ENCODE assay signal across 21 mouse cellular contexts in the genomic region with DNA sequence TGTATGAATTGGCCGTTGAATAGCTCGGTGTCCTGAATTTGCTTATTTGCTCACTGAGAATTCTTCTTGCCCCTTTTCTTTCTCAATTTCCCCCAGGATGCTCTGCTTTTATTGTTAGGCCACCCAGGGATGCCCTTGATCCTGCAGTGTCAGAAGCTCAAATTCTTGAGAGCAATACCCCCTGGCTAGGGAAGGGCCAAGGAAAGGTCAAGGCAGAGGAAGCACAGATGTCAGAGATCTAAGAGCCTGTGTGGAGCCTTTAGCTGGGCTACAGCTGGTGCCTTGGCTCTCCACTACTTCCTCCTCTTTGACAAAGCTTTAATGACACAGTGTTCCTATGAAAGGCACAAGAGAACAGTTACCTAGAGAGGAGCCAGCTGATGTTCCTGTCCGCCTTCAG.
DNase-seq lines count a peak whose midpoint lies in the region; ATAC-seq lines count a peak whose summit lies in the region.
"Had no signal": no experiment of that assay in that cellular context is flagged by ENCODE, and none has a peak within 500 bp of the region (broad histone marks: within the 10 kb centered on the region; RNA-seq: fewer than 3 reads in every experiment).

No protein-coding gene starts in this region.

- no peaks in the 10 kb centered on the region for H3K4me1 ChIP-seq in hindbrain, embryonic 11.5 days (replicated peaks; ENCODE audit: control insufficient read depth, insufficient read depth, low read length)
- H3K4me1 ChIP-seq in heart, embryonic 11.5 days (ENCODE audit: control insufficient read depth, insufficient read depth, low read length) = no peaks in the 10 kb centered on the region
- H3K4me1 ChIP-seq: forebrain, embryonic 15.5 days; heart, embryonic 15.5 days; hindbrain, embryonic 13.5 days; midbrain, embryonic 12.5 days had no signal

- DNase-seq in adrenal gland, postnatal 14 days = peak; percentile 14
- no peak for DNase-seq in adrenal gland, postnatal 4 days (ENCODE audit: low spot score in 2 of 2)
- peak; percentile 64 for DNase-seq in ES-CJ7 (ENCODE audit: low read depth, low spot score)
- DNase-seq in embryo, embryonic 11 days = peak; percentile 37
- peak; percentile 3 to 38 for DNase-seq in kidney, postnatal 25 days
- no peak for DNase-seq in lung, postnatal 36 days
- DNase-seq in hindbrain, embryonic 11.5 days (ENCODE audit: low spot score) = no peak
- DNase-seq: adrenal gland, postnatal 25 days; cerebellum, adult 9-10 months; liver; liver, postnatal 0 days; lung, postnatal 14 days; right cerebral cortex, postnatal 4 days; thymus, postnatal 25 days had no signal

- no peak overlapping the region for H3K4me3 ChIP-seq in hindbrain, embryonic 11.5 days (ENCODE audit: low read depth, low read length)
- H3K4me3 ChIP-seq in heart, embryonic 11.5 days (ENCODE audit: low read depth, low read length) = no peak overlapping the region
- H3K4me3 ChIP-seq: erythroblast, embryonic 14.5 days; forebrain, embryonic 15.5 days; heart, embryonic 15.5 days; hindbrain, embryonic 13.5 days; midbrain, embryonic 12.5 days had no signal

- no peaks in the 10 kb centered on the region for H3K36me3 ChIP-seq in hindbrain, embryonic 11.5 days (ENCODE audit: control insufficient read depth, insufficient read depth, low read length)
- H3K36me3 ChIP-seq in heart, embryonic 11.5 days (ENCODE audit: control insufficient read depth, insufficient read depth, low read length) = no peaks in the 10 kb centered on the region
- H3K36me3 ChIP-seq: forebrain, embryonic 15.5 days; heart, embryonic 15.5 days; hindbrain, embryonic 13.5 days; midbrain, embryonic 12.5 days had no signal

- 64% methylated on average over 3 of the region's 3 CpGs for WGBS in hindbrain, embryonic 11.5 days
- 87% methylated on average over 3 of the region's 3 CpGs for WGBS in heart, embryonic 11.5 days (ENCODE audit: insufficient replicate concordance)

- no peak overlapping the region for H3K9ac ChIP-seq in hindbrain, embryonic 11.5 days (ENCODE audit: low read depth, low read length)
- no peak overlapping the region for H3K9ac ChIP-seq in heart, embryonic 11.5 days (ENCODE audit: low read depth, low read length)
- H3K9ac ChIP-seq: forebrain, embryonic 15.5 days; heart, embryonic 15.5 days; hindbrain, embryonic 13.5 days; liver, postnatal 0 days; midbrain, embryonic 12.5 days had no signal

- H3K27ac ChIP-seq in hindbrain, embryonic 11.5 days (ENCODE audit: low read depth, low read length) = no peak overlapping the region
- no peak overlapping the region for H3K27ac ChIP-seq in heart, embryonic 11.5 days (ENCODE audit: low read depth, low read length)
- H3K27ac ChIP-seq: forebrain, embryonic 15.5 days; heart, embryonic 15.5 days; hindbrain, embryonic 13.5 days; midbrain, embryonic 12.5 days had no signal

- no peak for ATAC-seq in hindbrain, embryonic 11.5 days (ENCODE audit: low FRiP score)
- no peak for ATAC-seq in heart, embryonic 11.5 days (replicated peaks; ENCODE audit: insufficient number of reproducible peaks, low FRiP score, low TSS enrichment)
- ATAC-seq: activated CD4-positive, CD25-positive, alpha-beta regulatory T cell, adult 4 months; forebrain, embryonic 15.5 days; liver, postnatal 0 days had no signal

- peaks cover 6% of the 10 kb centered on the region; the same call in 1 of the 2 replicates for H3K27me3 ChIP-seq in hindbrain, embryonic 11.5 days (ENCODE audit: control insufficient read depth, insufficient read depth, low read length)
- no peaks in the 10 kb centered on the region for H3K27me3 ChIP-seq in heart, embryonic 11.5 days (ENCODE audit: control insufficient read depth, insufficient read depth, low read length)
- H3K27me3 ChIP-seq: forebrain, embryonic 15.5 days; heart, embryonic 15.5 days had no signal

- H3K4me2 ChIP-seq in hindbrain, embryonic 11.5 days (replicated peaks; ENCODE audit: low read depth, low read length) = no peak overlapping the region
- H3K4me2 ChIP-seq in heart, embryonic 11.5 days = no peak overlapping the region
- H3K4me2 ChIP-seq: forebrain, embryonic 15.5 days; heart, embryonic 15.5 days; hindbrain, embryonic 13.5 days; midbrain, embryonic 12.5 days had no signal

- H3K9me3 ChIP-seq in hindbrain, embryonic 11.5 days (ENCODE audit: control insufficient read depth, low read length) = no peaks in the 10 kb centered on the region
- no peaks in the 10 kb centered on the region for H3K9me3 ChIP-seq in heart, embryonic 11.5 days (replicated peaks; ENCODE audit: control insufficient read depth, low read length)
- H3K9me3 ChIP-seq: forebrain, embryonic 15.5 days; heart, embryonic 15.5 days; hindbrain, embryonic 13.5 days; midbrain, embryonic 12.5 days had no signal

Comparison
In these comparisons a context has a peak if more than half of its experiments do, and no peak if none do; other contexts are left out.
1. DNase-seq: peak in adrenal gland, postnatal 14 days (single experiment), ES-CJ7 (single experiment), embryo, embryonic 11 days (single experiment) and kidney, postnatal 25 days (2 of 2); none in adrenal gland, postnatal 4 days (0 of 2), lung, postnatal 36 days (single experiment) and hindbrain, embryonic 11.5 days (single experiment).